Mouse (Mus musculus): ENCODE measurements at regions not wholly inside any gene's neighbourhood (a gene's known extent, or its start where the extent isn't known, plus 50 kb on each side); places are given as distances from the start of the nearest gene placed in this dataset.

DNA sequence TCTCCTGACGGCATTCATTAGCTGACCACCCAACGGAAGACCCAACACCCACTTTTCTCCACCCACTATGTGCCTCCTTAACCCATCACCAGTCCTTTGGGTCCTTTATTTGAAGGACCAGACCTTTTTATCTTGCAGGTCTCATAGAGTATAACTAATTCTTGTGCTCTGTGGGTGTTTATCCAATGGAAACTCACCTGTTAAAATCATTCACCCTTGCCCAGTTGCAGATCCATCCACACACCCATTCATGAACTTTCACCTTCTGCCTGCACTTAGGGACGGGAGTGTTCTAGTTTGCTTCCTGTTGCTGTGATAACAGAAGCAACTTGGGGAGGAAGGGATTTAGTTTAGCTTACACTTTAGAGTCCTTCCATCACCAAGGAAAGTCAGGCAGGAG lies 339.0 kb downstream of the Sorl1 start:
- TF ChIP-seq CTCF (IDR thresholded peaks at IDR 0.05; ENCODE audit: low read depth) (no peak), EP300 (IDR thresholded peaks at IDR 0.05; ENCODE audit: low read depth) (no peak)
